7 mouse cellular contexts compared by ENCODE assay signal in genomic region chr6:121473093-121473821, GRCm38 (mm10). TPM values are rescaled to one million over a fixed set of nuclear protein-coding genes. Genes with fewer than 3 reads are reported as not detected.
A peak's percentile ranks its signal among the peaks of the same experiment; 100 is the strongest.
DNase-seq lines count a peak whose midpoint lies in the region; ATAC-seq lines count a peak whose summit lies in the region.

TSS of gene Iqsec3 (minus strand) at chr6:121473678.

- no peak within 1 kb of the TSS for H3K9ac ChIP-seq in limb, embryonic 13.5 days
- peak within 1 kb of the TSS; percentile 93 for H3K9ac ChIP-seq in midbrain, embryonic 15.5 days

- H3K4me2 ChIP-seq in limb, embryonic 13.5 days (replicated peaks) = peak within 1 kb of the TSS; percentile 76
- H3K4me2 ChIP-seq in midbrain, embryonic 15.5 days = peak within 1 kb of the TSS; percentile 69

- H3K27me3 ChIP-seq in embryonic facial prominence, embryonic 10.5 days (replicated peaks; ENCODE audit: low read depth, poor library complexity, severe bottlenecking) = peaks cover 55% of the 10 kb centered on the region
- peaks cover 57% of the 10 kb centered on the region for H3K27me3 ChIP-seq in limb, embryonic 13.5 days
- peaks cover 5% of the 10 kb centered on the region; the same call in 1 of the 2 replicates for H3K27me3 ChIP-seq in midbrain, embryonic 15.5 days (replicated peaks)

- peak within 1 kb of the TSS; percentile 56 for H3K4me3 ChIP-seq in embryonic facial prominence, embryonic 10.5 days
- peak within 1 kb of the TSS; percentile 38 for H3K4me3 ChIP-seq in limb, embryonic 13.5 days
- peak within 1 kb of the TSS; percentile 78 for H3K4me3 ChIP-seq in midbrain, embryonic 15.5 days

- peak; percentile 99 for ATAC-seq in limb, embryonic 13.5 days (ENCODE audit: low FRiP score, low read depth)
- ATAC-seq in midbrain, embryonic 15.5 days (replicated peaks) = peak; percentile 97

- H3K27ac ChIP-seq in embryonic facial prominence, embryonic 10.5 days (replicated peaks) = no peak within 1 kb of the TSS
- no peak within 1 kb of the TSS for H3K27ac ChIP-seq in limb, embryonic 13.5 days
- peak within 1 kb of the TSS; percentile 96 for H3K27ac ChIP-seq in midbrain, embryonic 15.5 days

- peak; percentile 97 for DNase-seq in adrenal gland, postnatal 14 days
- DNase-seq in embryonic facial prominence, embryonic 10.5 days (ENCODE audit: low spot score) = peak; percentile 96
- peak; percentile 67 for DNase-seq in heart, adult 8-10 months (ENCODE audit: low spot score)
- DNase-seq in kidney, adult 8-10 months = peak; percentile 78 to 90
- DNase-seq in spleen, postnatal 14 days (ENCODE audit: low spot score in 2 of 2) = peak; percentile 50 to 73

- no peaks in the 10 kb centered on the region for H3K9me3 ChIP-seq in embryonic facial prominence, embryonic 10.5 days
- H3K9me3 ChIP-seq in limb, embryonic 13.5 days = no peaks in the 10 kb centered on the region
- H3K9me3 ChIP-seq in midbrain, embryonic 15.5 days = no peaks in the 10 kb centered on the region

- WGBS in embryonic facial prominence, embryonic 10.5 days = under 1% methylated on average over 65 of the region's 65 CpGs
- WGBS in limb, embryonic 13.5 days = under 1% methylated on average over 65 of the region's 65 CpGs
- under 1% methylated on average over 65 of the region's 65 CpGs for WGBS in midbrain, embryonic 15.5 days

- no peaks in the 10 kb centered on the region for H3K36me3 ChIP-seq in embryonic facial prominence, embryonic 10.5 days (replicated peaks)
- H3K36me3 ChIP-seq in limb, embryonic 13.5 days = no peaks in the 10 kb centered on the region
- H3K36me3 ChIP-seq in midbrain, embryonic 15.5 days (replicated peaks) = no peaks in the 10 kb centered on the region

- H3K4me1 ChIP-seq in embryonic facial prominence, embryonic 10.5 days = peaks cover 12% of the 10 kb centered on the region
- peaks cover 12% of the 10 kb centered on the region; the same call in 1 of the 2 replicates for H3K4me1 ChIP-seq in limb, embryonic 13.5 days
- H3K4me1 ChIP-seq in midbrain, embryonic 15.5 days = peaks cover 26% of the 10 kb centered on the region

RNA-seq across cellular contexts. Expression of gene Iqsec3, which starts in this region (rescaled TPM):
- 3.6 and 4.1 TPM in 2 replicates for total RNA-seq in adrenal gland, postnatal 14 days (2021)
- 0.17 and 0.21 TPM in 2 replicates for polyA plus RNA-seq in embryonic facial prominence, embryonic 10.5 days (2016; fragmentation: Nextera tagmentation; extraction: Ambion mirVana)
- total RNA-seq in heart, adult 8-10 months (2022) = under 1 TPM; 0.44 to 0.75 (median 0.62) TPM
- 0.11 and 0.20 TPM in 2 replicates for polyA plus RNA-seq in limb, embryonic 13.5 days (2015; fragmentation: Nextera tagmentation; extraction: Ambion mirVana)
- 12.4 and 13.7 TPM in 2 replicates for polyA plus RNA-seq in midbrain, embryonic 15.5 days (2015; fragmentation: Nextera tagmentation; extraction: Ambion mirVana)

Comparison
In these comparisons a context has a peak if more than half of its experiments do, and no peak if none do; other contexts are left out.
1. RNA of gene Iqsec3 (polyA plus RNA-seq): 12.4 to 13.7 TPM in midbrain, embryonic 15.5 days; 0.17 to 0.21 TPM in embryonic facial prominence, embryonic 10.5 days and 0.11 to 0.20 TPM in limb, embryonic 13.5 days; every median in the first group is over 10 times any median in the second.
2. Peak in DNase-seq and H3K4me3 ChIP-seq in embryonic facial prominence, embryonic 10.5 days; RNA of the gene not detected or under 1 TPM.
3. Peak in DNase-seq in heart, adult 8-10 months; RNA of the gene not detected or under 1 TPM.
4. Peak in ATAC-seq, H3K4me3 ChIP-seq and H3K4me2 ChIP-seq in limb, embryonic 13.5 days; RNA of the gene not detected or under 1 TPM.
5. Peak in every context shown above with its lines, with median percentiles within 50 percentile points of each other: DNase-seq and H3K4me3 ChIP-seq.